Mouse (Mus musculus) gastrocnemius, postnatal 10 days (tissue): ENCODE measurements at regions not wholly inside any gene's neighbourhood (a gene's known extent, or its start where the extent isn't known, plus 50 kb on each side); places are given as distances from the start of the nearest gene placed in this dataset.

ENCODE experiments used
- DNase-seq: peaks from one replicate; pipeline ENCODE4 v3.0.0; 2021; ENCODE audit warnings: mixed read lengths

DNA sequence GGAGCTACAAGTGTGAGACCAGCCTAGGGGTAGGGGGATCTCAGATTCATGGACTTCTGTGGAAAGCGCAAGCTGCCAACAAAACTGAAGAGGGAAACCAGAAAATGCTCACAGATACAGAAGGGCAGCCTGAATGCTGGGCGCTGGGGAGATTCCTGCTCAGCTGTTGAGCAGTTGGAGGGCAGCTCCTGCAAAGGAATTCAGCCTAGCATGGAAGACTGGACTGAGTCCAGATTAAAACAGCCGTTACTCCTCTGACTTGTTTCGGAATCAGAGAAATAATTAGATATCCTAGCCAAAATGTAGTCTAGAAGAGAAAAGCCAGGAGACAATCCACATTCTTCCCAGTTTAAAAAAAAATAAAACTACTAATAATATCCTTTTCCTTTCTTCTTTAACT lies 83.7 kb downstream of the Asb9 start:
- DNase-seq: peak; percentile 2
